Mouse (Mus musculus) ES-Bruce4 (cell line): ENCODE data around the gene Rnls. TPM values are rescaled to one million over a fixed set of nuclear protein-coding genes. Genes with fewer than 3 reads are reported as not detected.

Experiments
- H3K27ac ChIP-seq: 2 replicates; pipeline ENCODE4 v1.5.1; 2012; ENCODE audit warnings: low read length, inconsistent platforms; ENCODE audit not compliant: insufficient read depth
- H3K27me3 ChIP-seq: 2 replicates; pipeline ENCODE4 v1.6.1; 2012; ENCODE audit warnings: mild to moderate bottlenecking, low read length, inconsistent platforms; ENCODE audit not compliant: control insufficient read depth, poor library complexity, insufficient read depth, severe bottlenecking
- H3K36me3 ChIP-seq: 2 replicates; pipeline ENCODE4 v1.6.1; 2012; ENCODE audit warnings: inconsistent platforms, mild to moderate bottlenecking, low read length, moderate library complexity; ENCODE audit not compliant: control insufficient read depth, poor library complexity, insufficient read depth, severe bottlenecking
- H3K4me1 ChIP-seq: one replicate; pipeline ENCODE4 v1.8.1; 2011; ENCODE audit warnings: low read length; ENCODE audit not compliant: control insufficient read depth, insufficient read depth
- H3K4me3 ChIP-seq: 2 replicates; pipeline ENCODE4 v1.5.1; 2011; ENCODE audit warnings: low read depth, mild to moderate bottlenecking, low read length
- H3K9ac ChIP-seq: 2 replicates; pipeline ENCODE4 v1.6.1; 2012; ENCODE audit warnings: low read depth, mild to moderate bottlenecking, inconsistent platforms; ENCODE audit not compliant: poor library complexity, severe bottlenecking
- H3K9me3 ChIP-seq: replicated peaks from 2 replicates; pipeline ENCODE4 v1.6.1; 2012; ENCODE audit warnings: mild to moderate bottlenecking, low read length, inconsistent platforms; ENCODE audit not compliant: control insufficient read depth, poor library complexity, insufficient read depth, severe bottlenecking
- CTCF ChIP-seq: IDR thresholded peaks from one replicate; pipeline ENCODE4 v1.8.1; 2011; ENCODE audit warnings: low read depth, low read length
- EP300 ChIP-seq: IDR thresholded peaks from 2 replicates; pipeline ENCODE4 v1.6.1; 2011; ENCODE audit warnings: low read depth, low read length; ENCODE audit not compliant: insufficient read depth
- POLR2A ChIP-seq: IDR thresholded peaks from one replicate; pipeline ENCODE4 v1.8.1; 2011; ENCODE audit warnings: low read length; ENCODE audit not compliant: insufficient read depth
- polyA plus RNA-seq: library from polyadenylated mRNA; stranded (reverse); fragments of >200 nt; gene quantifications from 2 replicates; pipeline ENCODE4 v1.2.4, GENCODE M21; 2011; ENCODE audit warnings: low read depth; ENCODE audit not compliant: missing spikeins, insufficient read depth, insufficient read length

Gene Rnls
- polyA plus RNA-seq, 1 experiment = 0.43 TPM

DNA sequence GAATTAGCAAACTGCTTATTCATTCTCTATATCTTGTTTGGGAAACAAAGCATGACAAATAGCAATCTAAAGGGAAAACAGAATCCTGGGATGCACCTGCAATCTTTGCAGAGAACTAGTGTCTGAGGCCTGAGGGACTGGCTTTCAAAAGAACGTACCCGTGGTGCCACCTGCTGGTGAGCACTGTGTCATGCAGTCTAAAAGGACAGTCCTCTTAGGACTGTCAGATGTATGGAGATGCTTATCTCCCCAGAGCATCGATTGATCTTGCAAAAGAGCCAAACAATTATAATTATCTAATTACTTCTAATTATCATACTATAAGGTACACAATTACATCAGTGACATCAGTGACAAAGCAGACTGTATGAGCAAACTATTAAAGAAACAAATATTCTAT lies 25.4 kb downstream of the Rnls start:
- Histone ChIP-seq H3K27ac (no peak overlapping the region), H3K4me1 (no peaks in the 10 kb centered on the region), H3K27me3 (no peaks in the 10 kb centered on the region), H3K9me3 (no peaks in the 10 kb centered on the region), H3K36me3 (no peaks in the 10 kb centered on the region), H3K4me3 (no peak overlapping the region), H3K9ac (no peak overlapping the region)
- TF ChIP-seq CTCF (peak; percentile 85), EP300 (no peak)

DNA sequence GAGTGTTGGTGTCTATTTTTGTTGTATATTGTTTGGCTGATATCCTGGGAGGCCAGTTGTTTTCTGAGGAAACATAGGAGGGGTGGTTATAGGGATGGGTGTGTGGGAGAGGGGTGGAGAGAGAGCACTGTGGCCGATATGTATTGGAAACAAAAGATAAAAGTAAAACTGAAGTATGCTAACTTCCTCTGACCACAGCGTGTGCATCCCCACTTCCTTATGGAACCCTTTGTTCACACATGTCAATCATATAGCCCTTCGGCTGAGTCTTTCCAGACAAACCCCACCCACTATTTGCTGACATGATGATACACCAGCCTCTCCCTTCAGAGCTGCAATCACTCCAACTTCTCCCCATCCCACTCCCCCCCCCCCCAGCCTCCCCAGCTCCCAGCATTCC lies 35.1 kb downstream of the Rnls start:
- no peaks in the 10 kb centered on the region for H3K27me3 ChIP-seq
- no peak overlapping the region for H3K4me3 ChIP-seq
- H3K9ac ChIP-seq = no peak overlapping the region
- H3K9me3 ChIP-seq = no peaks in the 10 kb centered on the region
- no peak for TF ChIP-seq POLR2A
- TF ChIP-seq EP300 = no peak
- no peak for TF ChIP-seq CTCF
- no peaks in the 10 kb centered on the region for H3K4me1 ChIP-seq
- H3K27ac ChIP-seq = no peak overlapping the region
- no peaks in the 10 kb centered on the region for H3K36me3 ChIP-seq

DNA sequence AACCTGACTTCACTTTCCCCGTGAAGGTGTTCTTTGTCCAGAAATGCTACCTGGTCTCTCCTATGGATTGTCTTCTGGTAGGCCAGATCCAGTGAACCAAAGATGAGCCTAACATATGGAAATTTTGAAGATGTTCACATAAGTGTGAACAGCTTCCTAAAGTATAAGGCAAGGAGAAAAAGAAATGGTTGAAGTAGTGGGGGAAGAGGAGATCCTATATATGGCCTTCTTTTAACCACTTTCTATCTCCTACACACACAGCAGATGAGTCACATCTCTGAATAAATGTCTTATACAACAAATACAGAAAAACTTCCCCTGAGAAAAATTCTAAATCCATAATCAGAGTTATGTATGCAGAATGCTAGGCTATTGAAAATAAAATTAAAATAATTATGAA lies 52.0 kb downstream of the Rnls start:
- no peaks in the 10 kb centered on the region for H3K27me3 ChIP-seq
- H3K27ac ChIP-seq = no peak overlapping the region
- H3K4me3 ChIP-seq = no peak overlapping the region
- no peaks in the 10 kb centered on the region for H3K9me3 ChIP-seq
- TF ChIP-seq POLR2A = no peak
- TF ChIP-seq CTCF = no peak
- no peak for TF ChIP-seq EP300
- no peaks in the 10 kb centered on the region for H3K4me1 ChIP-seq
- no peak overlapping the region for H3K9ac ChIP-seq
- H3K36me3 ChIP-seq = no peaks in the 10 kb centered on the region

DNA sequence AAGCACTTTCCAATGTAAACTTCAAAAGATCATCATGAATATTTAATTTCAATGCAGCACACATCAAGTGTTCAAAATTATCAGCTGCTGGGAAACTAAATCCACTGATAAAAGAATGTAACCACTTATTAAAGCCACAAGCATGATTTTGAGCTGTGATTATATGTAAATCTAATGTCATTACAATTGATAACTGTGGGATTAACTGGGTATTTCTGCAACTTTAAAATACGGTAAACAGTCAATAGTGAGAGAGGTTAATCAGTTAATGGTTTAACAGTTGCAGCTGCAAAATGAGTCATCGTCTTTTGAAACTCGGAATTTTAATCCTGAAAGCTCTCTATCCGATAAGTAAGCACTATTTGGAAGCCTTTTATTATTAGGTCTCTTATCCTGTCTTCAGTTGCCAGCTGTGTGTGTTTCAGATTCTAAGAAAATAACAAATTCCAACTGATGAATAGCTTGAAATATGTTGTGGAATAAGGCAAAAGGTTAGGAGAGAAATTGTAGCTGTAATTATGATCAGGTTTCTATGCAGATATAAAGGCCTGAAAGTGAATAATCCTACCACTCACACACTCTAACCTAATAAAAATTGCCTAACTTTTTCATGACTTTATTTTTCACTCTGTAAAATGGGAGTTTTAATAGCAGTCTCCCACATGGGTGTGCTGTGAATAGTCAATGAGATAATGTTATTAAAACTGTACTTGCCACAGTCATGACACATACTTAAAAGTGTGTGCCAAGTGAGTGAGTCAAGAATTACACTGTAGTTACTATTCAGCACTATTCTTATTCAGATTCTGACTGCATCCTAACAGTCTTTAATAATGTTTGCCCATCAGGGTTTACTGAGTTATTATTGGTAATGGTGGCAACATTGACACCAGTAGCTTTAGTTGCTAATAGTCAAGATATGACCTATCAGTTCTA lies 65.1 kb downstream of the Rnls start:
- H3K4me3 ChIP-seq = no peak overlapping the region
- H3K9me3 ChIP-seq = no peaks in the 10 kb centered on the region
- H3K36me3 ChIP-seq = no peaks in the 10 kb centered on the region
- no peak overlapping the region for H3K27ac ChIP-seq
- no peak overlapping the region for H3K9ac ChIP-seq
- no peaks in the 10 kb centered on the region for H3K4me1 ChIP-seq
- no peaks in the 10 kb centered on the region for H3K27me3 ChIP-seq
- TF ChIP-seq POLR2A (no peak), CTCF (no peak), EP300 (no peak)

DNA sequence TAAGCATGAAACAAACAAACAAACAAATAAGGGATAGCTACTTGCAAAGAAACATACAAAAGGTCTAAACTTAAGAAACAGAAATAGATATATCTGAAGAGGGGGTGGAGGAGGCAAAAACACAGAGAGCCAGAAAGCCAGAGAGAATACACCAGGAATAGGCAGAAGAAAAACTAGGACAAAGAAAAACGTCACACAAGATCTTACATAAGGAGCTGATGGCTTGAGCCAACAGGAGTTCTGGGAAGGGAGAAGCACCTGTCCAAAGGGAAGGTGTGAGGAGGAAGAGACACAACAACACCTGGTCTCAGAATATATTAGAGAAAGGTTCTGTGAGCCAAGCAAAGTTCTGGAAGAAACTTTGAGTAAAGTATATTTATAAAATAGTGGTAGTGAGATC lies 73.3 kb downstream of the Rnls start:
- no peak for TF ChIP-seq CTCF
- no peak for TF ChIP-seq POLR2A
- TF ChIP-seq EP300 = no peak
- no peaks in the 10 kb centered on the region for H3K4me1 ChIP-seq
- H3K9ac ChIP-seq = no peak overlapping the region
- H3K36me3 ChIP-seq = no peaks in the 10 kb centered on the region
- no peaks in the 10 kb centered on the region for H3K9me3 ChIP-seq
- H3K27ac ChIP-seq = no peak overlapping the region
- no peak overlapping the region for H3K4me3 ChIP-seq
- H3K27me3 ChIP-seq = no peaks in the 10 kb centered on the region

DNA sequence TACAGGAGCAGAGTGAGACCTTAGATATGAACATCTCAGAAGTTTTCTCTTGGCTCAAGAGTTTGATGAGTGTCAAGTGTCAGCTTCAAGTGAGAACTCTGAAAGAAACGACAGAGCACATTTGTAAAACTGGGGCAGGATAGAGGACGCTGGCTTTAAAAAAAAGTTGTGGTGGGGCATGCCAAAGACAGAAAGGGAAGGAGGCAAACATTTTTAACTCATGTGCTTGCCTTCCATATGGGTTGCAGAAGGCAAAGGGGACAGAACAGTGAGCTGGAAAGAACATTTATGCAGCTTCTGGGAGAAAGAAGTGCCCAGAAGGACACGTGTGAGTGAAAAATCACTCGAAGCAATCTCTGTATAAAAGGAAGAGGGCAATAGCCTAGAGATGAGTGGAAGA lies 75.0 kb downstream of the Rnls start:
- TF ChIP-seq CTCF (no peak), POLR2A (no peak), EP300 (no peak)
- H3K27me3 ChIP-seq = no peaks in the 10 kb centered on the region
- no peak overlapping the region for H3K9ac ChIP-seq
- H3K4me3 ChIP-seq = no peak overlapping the region
- H3K4me1 ChIP-seq = no peaks in the 10 kb centered on the region
- no peaks in the 10 kb centered on the region for H3K9me3 ChIP-seq
- H3K36me3 ChIP-seq = no peaks in the 10 kb centered on the region
- no peak overlapping the region for H3K27ac ChIP-seq
